Mouse (Mus musculus): Measurements from ENCODE around the gene Cacna1e.

Gene Cacna1e

DNA sequence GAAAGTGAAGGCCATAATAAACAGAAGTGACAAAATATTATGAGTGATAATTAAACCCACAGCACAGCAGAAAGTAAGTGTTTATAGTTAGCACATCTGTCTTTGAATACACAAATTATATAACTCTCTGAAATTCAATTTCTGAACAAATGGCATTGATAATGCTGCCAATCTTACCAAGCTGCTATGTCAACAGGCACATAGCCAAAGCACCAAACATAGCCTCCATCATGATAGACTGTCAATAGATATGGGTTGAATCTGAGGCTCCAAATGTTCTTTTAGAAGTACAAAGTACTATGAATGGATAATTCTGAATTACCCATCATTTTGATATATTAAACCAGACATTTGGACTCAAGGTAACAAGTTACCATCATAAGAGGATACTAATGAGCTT is 372.6 kb downstream of the Cacna1e start:
- no peak for DNase-seq (ENCODE audit: low read depth, low spot score)

DNA sequence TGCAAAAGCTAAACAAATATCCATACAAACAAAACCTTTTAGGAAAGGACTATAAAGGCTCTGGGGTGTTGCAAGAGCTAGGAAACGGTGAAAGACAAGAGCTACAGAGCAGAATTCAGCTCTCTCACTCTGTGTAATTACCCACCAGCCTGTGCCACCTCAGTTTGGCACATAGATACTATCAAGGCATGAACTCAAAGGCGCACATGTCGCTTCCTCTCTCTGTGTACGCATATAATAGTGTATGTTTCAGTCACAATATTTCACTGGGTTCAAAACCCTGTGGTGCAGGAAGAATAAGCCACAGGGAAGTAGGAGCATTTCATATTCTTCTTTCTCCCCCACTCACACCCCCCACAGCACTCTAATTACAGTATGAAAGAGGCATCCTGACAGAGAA is 380.3 kb downstream of the Cacna1e start:
- DNase-seq (ENCODE audit: low read depth, low spot score): no peak

DNA sequence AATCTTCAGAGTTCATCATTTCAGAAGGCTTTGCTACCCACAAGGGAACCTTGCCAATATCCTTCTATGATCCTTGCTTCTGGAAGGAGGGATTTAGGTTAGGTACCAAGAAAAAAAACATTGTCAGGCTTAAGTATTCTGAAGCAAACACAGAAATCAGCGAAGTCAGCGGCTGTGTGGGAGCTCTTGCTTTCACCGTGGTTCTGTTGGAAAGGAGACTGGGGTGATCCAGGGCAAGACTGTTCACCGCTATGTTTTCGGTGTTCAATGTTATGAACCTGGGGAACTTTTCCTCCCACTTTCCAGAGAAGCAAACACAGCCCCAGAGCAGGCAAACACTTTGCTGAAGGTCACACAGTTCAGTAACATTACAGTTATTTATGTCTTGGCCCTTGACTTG is 383.4 kb downstream of the Cacna1e start:
- no peak for DNase-seq (ENCODE audit: low read depth, low spot score)

DNA sequence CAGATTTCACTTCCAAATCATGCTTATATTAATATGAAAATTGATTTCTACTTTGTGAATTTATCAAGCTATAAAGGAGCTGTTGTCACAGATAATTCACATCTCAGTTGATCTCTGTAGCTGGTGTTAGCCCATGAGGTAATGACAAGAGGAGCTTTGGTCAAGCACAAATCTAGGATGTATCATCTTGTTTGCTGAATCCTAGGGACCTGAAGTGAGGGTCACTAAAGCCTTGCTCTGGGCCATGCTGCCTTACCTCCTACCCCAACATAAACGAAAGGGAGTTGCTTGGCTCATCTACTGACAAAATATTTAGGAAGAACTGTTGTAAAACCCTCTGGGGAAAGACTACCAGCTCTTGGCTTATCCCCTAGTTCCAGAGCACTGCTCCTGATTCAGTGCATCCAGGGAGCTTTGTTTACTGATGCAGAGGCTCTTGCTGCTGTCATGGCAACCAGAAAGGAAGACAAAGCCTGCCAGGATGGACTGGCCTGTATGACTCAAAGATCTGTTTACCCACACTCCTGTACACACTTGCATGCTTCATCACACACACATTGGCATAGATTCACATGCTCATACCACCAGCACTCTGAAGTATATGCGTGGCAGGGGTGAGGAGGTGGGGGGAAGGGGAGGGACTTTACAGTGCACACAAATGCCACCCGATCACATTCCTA is 384.0 kb downstream of the Cacna1e start:
- DNase-seq (ENCODE audit: low read depth, low spot score): no peak

DNA sequence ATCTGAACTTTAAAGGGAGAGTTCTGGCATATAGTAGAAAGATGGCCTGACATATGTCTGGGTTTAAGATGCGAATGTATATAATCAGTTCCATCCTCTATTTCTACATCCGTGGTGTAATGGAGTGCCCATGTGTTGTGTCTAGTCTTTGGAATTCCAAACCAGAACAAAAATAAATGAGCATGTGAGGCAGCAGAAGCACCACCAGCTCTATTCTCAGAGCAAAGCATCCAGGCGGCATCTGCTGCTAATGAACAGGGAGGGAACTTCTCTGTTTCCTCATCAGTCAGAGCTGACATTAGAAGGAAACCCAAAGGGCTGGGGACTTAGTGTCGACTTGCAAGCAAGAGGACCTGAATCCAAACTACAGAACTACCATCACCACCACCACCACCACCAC is 385.5 kb downstream of the Cacna1e start:
- DNase-seq (ENCODE audit: low read depth, low spot score): no peak

DNA sequence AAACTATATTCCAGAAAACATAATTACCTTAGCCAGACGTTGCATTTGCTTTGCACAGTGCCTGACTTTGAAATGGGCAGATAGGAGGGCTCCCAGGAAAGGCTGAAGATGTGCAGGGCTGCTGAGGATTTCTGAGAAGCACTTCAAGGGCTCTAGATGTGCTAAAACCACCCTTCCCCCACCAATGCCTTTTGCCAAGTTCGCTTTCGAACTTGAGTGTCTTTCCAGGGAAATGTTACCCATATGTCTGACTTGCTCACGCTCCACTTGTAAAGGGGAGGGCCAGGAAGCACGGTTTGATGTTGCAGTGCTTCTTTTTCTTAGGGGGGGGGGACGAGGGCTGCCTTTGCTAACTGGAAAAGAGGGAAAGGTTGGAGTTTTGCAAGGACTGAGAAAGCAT is 393.2 kb downstream of the Cacna1e start:
- DNase-seq (ENCODE audit: low read depth, low spot score): no peak

DNA sequence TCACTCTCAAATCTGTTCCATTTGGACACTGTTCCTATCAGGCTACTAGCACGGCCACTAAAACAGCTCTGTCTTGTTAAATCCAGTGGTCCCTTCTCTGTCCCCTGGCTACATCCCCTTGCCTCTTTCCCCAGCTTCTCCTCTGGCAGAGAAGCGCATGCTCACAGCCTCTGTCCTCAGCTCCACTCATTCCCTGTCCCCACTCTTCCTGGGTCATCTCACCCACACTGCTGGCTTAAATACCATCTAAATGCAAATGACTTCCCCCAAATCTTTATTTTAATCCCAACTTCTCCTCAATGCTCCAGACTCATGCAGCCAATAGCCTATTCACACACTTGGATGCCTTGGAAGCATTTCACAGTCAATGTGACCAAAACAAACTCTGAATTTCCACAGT is 407.6 kb downstream of the Cacna1e start:
- DNase-seq (ENCODE audit: low read depth, low spot score): no peak

DNA sequence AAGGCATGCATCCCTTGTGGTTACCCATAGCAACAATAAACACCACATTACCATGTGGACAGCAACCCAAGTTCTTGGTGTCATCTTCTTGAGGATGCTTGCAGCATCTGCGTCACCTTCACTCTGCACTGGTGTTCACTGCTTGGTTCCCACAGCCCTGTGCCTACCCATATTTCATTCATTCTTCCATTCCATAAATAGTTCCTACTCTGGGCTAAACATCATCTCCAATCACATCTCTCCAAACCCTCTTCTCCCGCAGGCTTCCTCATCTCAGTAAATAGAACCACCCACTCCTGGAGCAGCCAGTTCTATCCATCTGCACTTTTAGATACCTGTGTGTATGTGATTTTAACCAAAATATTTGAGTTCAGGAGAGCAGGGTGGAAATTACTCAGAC is 408.6 kb downstream of the Cacna1e start:
- DNase-seq (ENCODE audit: low read depth, low spot score): no peak

DNA sequence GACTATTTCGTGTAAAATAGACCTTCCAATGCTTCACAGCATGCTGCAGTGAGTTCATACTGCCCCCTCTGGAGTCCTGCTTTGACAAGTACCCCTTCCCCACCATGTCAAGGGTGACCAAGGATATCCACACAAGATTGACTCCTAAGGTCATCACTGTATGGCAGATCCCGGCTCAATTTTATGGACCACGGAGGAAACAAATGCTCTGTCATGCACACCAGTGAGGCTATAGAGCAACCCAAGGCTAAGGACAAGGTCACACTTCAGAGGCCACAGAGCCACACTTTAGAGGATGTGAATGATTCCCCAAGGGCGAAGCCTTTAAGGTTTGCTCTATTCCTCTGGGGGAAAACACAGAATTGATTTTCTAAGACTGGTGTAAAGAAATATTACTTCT is 410.1 kb downstream of the Cacna1e start:
- DNase-seq (ENCODE audit: low read depth, low spot score): no peak

DNA sequence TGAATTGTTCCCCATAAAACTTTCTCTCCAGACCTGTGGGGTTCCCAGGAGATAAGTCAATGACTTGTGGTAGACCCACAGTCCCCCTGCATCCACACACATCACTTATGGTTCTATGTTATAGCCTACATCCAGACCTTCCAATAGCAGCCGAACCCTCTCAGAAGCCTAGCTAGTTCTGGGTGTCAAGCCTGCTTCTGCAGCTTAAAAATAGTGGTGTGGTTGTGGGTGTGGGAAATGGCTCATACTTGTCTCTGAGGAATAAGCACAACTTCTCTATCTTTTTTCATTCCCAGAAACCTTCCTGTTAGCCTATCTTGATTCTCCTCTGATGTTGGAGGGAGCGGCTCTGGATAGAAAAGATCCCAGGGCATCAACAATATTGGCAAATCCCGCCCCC is 417.0 kb downstream of the Cacna1e start:
- no peak for DNase-seq (ENCODE audit: low read depth, low spot score)

DNA sequence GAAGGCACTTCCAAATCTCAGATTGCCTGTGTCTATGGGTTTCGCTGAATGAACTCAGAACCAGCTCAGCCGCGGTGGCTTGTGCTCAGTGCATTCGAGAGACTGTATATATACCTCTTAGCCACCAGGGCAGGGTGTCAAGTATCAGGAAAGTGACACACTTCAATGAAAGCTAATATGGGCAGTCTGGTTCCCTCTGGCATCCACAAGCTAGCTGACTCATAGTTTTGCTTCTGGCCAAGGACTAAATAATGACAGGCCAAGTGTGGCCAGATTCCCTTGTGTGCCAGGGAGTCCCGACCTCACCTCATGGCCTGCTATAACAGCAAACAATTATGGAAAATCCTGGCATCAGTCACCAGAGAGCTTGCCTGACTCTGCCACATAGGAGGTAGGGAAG is 422.8 kb downstream of the Cacna1e start:
- peak; percentile 26 for DNase-seq (ENCODE audit: low read depth, low spot score)

DNA sequence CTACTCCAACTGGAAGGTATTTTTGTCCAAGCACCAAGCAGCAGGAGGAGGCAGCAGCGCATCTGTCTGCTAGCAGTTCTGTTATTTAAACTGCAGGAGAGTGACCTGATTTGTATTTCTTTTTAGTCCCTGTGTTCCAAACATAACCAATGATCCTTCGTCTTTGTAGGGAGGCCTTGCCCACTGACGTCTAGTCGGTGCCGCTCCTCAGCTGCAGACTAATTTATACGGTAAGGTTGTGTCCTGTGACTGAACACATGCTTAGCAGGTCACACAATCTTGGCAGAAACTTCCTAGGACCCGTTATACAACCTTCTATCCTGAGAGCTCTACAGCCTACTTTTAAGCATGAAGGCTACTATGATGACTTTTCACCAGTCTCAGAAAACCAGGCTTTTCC is 424.2 kb downstream of the Cacna1e start:
- no peak for DNase-seq (ENCODE audit: low read depth, low spot score)

DNA sequence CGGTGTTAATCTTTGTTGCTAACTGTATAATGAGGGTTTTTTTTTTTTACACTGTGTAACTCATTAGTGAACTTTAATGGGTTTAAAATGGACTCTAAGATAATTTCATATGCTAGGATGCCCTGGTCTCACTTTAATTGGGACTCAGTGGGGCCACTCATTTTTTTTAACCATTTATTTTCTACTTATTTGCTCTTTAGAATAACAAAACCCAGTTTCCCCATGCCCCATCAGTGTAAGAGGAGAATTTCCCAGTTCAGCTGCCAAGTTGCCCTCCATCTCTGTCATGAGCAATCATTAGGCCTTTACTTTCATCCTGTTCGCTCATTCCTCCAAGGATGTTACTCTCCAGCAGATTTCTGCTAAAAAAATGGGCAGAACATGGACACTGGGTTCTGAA is 425.7 kb downstream of the Cacna1e start:
- DNase-seq (ENCODE audit: low read depth, low spot score): no peak

DNA sequence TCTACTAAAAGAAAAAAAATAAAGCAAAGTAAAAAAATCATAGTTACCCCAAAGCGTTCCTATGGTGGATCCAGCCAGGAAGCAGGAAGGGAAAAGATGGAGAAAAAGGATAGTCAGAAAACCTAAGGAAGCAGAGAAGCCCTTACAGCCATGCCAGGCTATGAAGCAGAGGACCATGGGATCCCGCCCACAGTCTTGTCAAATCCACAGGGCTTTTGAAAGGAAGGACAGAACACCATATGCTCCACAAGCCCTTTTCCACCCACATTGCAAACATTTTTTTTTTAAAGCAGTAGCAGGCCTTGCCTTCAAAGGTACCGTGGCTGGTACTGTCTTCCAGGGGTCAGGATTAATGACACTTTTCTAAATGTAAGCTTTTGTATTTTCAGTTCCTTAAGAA is 433.5 kb downstream of the Cacna1e start:
- DNase-seq (ENCODE audit: low read depth, low spot score): no peak

DNA sequence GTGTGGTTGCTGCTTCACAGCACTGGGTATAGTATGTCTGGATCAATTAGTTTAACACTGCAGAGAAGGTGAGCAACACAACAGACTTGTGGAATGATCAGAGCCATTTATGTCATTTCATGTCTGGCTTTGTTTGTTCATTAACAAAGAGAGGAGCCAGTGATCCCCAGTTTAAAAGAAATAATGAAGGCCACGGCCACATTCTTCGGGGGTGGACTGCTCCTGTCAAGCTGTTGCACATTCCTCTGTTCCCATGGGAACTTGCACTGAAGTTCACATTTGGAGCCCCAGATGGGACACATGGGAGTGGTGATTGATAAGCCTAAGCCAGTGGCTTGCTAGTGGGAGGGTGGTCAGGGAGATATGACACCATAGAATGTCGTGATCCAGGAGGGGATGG is 437.8 kb downstream of the Cacna1e start:
- DNase-seq (ENCODE audit: low read depth, low spot score): no peak

DNA sequence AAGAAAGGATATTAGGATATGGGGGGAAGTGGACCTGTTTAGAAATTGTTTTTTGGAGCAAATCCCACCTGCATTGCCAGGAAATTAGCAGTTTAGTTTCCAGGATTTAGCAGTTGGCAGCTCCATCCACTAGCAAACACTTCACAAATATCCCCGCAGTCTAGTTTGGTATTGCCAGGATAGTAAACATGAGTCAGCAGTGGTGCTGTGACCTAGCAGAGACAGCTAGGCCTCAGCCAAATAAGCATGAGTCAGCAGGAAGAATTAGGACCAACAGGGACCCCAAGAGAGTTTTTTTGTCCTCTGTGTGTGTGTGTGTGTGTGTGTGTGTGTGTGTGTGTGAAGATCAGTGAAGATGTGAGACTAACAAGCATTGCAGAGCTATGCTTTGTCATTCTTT is 450.8 kb downstream of the Cacna1e start:
- DNase-seq (ENCODE audit: low read depth, low spot score): no peak

DNA sequence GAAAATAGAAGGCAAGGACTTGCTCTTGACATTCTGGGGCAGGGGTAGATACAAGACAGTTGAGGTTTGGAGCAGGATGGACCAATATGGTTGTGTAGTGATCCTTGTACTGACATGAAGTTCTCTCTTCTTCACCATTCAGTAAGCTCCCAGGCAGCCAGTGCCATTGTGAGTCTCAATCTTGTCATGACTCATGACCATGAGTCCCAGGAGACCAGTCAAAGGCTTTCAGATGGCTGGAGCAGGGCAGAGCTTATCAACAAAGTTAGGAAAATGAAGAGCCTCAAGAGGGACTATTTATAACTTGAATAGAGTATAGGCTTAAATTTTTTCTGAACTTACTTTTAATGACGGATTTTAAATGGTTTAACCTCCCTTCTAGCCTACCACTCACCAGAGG is 451.2 kb downstream of the Cacna1e start:
- DNase-seq (ENCODE audit: low read depth, low spot score): no peak

DNA sequence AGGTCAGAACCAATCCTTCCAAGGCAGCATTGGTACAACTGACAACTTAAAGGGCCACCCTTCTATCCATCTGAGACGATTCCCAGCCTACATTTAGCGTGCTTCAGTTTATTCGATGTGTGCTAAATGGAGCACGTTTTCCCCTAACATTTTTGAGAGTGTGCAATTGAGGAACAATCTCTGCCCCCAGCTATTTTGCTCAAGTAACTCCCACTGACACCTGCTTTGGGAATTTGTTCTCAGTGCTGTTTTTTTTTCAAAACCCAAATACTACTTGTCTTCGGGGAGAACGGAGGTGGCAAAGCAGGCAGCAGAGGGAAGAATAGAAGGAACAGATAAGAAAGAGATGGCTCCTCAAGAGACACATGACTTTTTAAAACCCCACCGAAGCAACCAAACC is 456.0 kb downstream of the Cacna1e start:
- no peak for DNase-seq (ENCODE audit: low read depth, low spot score)

DNA sequence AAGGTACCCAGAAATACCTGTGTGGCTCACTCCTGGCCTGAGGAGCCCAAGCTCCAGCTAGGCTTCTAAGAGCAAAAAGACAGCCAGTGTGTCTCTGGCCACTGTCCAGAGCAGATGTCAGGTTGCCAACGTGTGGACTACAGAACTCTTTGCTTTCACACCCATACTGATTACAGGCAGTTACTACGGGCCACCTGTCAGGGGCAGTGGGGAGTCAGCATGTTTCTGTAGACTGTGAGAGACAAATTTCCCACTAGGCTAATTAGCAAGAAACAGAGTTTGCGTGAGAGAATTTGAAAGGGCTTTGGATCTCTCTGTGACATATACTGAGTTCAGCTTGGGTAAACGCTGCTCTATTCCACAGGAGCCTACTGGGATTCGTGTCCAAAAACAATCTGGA is 466.0 kb downstream of the Cacna1e start:
- DNase-seq (ENCODE audit: low read depth, low spot score): no peak

DNA sequence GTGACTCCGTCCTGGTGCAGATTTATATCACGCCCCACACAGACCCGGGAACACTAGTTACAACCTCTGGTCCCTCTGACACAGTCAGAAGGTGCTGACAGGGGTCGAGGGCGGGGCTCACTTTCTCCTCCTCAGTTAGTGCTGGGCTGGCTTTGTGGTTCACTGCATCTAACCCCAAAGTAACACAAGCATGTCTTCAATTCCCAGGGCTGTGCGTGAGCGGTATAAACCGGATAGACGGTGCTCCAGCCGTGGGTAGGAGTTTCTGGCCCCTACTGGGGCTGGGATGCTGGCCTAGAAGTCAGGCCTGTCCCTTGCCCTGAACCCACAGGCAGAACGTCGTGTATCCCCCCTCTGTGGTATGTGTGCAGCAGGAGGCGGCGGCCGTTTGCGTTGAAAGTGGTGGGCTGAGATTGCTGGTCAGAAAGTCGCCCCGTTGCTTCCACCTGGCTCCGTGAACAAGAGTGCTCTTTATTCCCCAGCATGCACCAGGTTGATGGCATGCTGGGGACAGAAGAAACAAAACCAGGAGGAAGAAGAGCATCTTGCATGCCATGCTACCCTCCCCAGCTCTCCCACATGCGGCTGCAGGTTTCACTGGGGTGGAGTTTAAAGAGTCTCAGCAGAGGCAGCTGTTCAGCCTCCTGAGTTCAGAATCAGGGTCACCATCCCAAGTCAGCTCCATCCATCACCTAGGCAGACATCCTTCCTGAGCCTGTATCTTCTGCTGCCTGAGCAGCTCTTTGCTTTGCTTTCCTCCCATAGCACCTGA is 467.7 kb downstream of the Cacna1e start:
- DNase-seq (ENCODE audit: low read depth, low spot score): no peak

DNA sequence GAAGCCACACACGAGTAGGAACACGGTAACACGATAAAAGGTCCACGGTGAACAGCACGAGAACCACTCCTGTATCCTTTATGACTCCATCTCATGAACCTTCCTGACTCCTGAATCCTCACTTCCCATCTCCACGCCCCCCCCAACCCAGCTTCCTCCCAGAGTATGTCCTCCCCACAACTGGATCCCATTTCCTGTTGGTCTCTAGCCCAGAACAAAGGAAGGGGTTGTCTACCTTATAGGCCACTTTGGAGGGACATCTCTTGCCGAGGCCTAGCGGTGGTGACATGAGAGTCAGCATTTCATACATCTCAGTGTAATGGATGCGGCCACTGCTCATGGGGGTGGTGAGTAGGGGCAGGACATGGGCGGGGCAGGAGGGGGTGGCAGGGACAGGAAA is 468.5 kb downstream of the Cacna1e start:
- no peak for DNase-seq (ENCODE audit: low read depth, low spot score)

DNA sequence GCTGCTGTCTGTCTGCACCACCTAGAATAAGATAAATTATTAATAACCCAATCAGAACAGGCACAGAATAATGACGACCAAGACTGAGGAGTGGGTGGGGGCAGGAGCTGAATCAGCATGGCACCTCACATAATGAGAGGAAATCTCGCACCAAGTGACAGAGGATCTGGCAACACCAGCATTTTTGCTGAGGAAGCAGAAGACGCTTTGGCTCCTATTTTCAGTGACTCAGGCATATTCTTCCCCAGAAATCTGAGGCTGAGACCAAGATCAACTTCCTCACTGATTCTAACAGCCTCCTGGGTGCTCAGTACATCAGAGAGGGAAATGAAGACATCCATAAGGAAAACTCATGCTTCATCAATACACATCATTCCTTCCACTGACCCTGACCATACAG is 471.2 kb downstream of the Cacna1e start:
- no peak for DNase-seq (ENCODE audit: low read depth, low spot score)

DNA sequence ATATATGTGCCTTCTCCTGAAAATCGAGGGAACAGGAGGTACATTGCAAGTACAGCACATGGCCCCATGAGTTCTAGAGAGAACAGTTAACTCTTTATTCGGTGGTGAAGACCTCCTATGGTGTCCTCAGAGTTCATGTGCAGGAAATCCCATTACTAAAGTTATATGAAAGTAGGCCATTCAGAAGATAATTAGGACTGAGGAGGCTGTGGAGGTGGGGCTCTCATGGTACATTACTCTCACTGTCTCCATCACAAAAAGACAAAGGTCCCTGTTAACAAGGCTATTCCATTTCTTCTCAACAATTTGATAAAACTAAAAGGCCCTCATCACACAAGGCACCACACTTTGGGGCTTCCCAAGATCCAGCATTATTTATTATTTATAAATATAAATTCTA is 475.2 kb downstream of the Cacna1e start:
- DNase-seq (ENCODE audit: low read depth, low spot score): no peak

DNA sequence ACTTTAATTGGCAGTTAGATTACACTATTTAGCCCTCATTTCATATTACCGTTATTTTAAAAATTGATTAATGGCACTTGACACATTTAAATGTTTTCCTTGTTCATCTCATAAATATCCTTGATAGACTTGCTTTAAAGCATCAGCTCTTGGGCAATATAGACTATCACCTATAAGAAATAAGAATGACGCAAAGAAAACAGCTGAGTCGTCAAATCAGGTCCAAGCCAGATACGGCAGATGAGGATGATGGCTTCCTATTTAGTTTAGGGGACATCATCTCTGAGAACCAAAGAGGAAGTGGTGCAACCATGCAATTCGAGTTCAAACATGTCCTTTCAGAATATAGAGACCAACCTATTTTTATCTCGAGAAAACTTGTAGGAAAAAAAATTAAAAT is 492.3 kb downstream of the Cacna1e start:
- no peak for DNase-seq (ENCODE audit: low read depth, low spot score)

All from 3T3-L1 (cell line).